Mouse (Mus musculus) kidney, adult 11 months (tissue): Measurements from ENCODE around the gene Lrp10.

Experiments used
- DNase-seq: peaks from one replicate; pipeline ENCODE4 v3.0.0; 2022

Lrp10 gene

DNA sequence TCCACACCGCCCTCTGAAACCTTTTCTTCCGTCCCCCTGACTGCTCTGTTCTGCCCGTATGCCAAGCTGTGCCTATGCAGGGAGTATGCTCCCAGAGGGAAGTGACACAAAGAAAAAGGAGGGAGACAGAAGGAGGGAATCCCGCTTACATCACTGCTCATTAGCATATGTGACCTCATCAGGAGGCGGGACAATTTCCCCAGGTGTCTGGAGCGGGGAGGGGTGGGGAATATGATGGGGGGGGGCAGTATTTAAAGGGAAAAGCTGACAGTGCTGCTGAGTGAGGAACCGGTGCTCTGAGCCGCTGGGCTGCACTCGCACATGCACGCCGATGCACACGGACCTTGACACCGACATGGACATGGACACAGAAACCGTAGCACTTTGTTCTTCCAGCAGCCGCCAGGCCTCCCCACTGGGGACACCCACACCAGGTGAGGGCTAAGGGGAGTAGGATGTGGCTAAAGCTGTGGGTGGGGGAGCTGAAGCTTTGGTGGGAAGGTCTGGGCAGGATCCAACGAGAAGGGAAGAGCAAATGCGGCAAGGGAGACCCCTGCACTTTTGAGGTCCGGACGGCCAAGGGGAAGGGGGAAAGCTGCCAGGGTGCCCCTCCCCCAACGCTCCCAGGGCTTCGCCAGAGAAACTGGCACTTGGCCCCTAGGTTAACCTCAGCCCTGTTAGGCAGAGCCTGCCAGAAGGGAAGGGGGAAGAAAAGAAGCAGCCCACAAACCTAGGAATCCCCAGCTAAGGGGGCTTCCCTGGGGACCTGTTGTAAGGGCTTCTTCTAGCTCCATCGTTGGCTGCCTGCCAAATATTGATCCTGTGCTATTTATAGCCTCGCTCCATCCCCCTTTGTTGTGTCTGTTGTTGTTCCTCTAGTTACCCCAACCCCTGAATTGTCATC lies 12.3 kb downstream of the Lrp10 start, which contains the start of gene Rem2:
Rem2 (plus strand) TSS at position 160 of the 904 bp plus-strand sequence.
- DNase-seq = peak; percentile 36

DNA sequence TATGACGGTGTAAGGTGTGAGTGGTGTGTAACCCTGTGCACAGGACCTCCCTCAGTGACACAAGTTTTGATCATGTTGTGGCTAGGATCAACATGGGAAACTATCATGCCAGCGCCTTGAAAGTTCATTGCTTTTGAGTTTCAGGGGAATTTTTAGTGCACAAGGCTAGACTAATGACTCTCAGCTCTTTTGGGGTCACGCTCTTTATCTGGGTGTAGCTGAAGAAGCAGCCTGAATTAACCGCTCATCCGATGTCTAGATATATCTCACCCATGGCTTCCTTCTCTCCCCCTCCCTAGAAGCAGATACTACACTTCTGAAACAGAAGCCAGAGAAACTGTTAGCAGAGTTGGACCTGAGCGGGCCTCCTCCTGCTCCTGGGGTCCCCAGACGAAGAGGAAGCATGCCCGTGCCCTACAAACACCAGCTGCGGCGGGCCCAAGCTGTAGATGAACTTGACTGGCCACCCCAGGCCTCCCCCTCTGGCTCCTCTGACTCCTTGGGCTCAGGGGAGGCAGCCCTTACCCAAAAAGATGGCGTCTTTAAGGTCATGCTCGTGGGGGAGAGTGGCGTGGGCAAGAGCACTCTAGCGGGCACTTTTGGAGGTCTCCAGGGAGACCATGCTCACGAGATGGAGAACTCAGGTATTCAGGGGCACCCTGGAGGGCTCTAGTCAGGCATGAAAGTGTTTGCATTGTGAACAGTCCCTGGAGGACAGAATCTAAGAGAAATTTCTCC lies 13.4 kb downstream of the Lrp10 start:
- DNase-seq = no peak

DNA sequence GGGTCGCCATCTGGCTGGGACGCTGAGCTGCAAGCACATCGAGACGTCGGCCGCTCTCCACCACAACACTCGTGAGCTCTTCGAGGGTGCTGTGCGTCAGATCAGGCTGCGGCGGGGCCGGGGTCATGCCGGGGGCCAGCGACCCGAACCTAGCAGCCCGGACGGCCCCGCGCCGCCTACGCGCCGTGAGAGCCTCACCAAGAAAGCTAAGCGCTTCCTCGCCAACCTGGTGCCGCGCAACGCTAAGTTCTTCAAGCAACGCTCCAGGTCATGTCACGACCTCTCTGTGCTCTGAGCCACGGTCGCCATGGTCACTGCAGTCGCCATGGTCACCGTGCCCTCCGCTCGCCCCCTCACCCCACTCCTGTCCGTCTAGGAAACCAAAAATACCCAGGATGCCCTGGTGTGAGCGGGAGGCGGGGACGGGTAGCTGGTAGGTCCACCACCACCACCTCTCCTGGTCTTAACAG lies 15.5 kb downstream of the Lrp10 start:
- DNase-seq = peak; percentile 62

DNA sequence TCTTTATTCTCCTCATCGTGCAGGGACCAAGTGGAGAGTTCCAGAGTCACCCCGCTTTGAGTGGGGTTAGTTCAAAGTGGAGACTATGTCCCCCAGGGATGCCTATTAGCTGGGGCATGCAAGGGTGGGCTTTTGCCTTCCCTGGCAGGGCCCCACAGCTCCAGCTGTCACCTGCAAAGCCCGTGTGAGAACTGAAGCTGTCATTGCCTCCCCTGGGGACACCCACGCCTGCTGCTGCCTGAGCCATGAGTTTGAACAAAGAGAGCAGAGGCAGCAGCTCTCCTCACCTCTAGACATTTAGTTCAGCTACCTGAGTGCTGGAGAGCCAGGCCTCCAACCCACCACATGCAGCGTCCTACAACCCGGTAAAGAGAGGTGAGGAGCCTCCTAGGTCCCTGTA lies 16.7 kb downstream of the Lrp10 start:
- DNase-seq = no peak

DNA sequence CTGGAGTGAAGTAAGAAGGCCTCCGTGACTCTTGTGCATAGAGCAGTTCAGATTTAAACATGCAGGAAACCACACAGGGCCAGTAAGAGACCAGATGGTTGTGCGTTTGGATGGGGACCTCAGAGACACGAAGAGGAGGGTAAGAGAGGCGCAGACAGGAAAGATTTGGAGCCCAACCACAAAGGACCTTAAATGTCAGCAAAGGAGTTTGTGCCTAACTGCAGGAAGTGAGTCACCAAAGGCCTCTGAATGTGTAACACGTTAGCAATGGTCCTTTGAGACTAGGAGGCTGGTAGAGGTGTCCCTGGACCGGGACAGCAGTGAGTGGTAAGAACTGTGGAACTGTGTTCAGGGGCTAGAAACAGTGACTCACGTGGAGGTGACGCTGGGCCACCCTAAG lies 17.5 kb downstream of the Lrp10 start:
- no peak for DNase-seq

DNA sequence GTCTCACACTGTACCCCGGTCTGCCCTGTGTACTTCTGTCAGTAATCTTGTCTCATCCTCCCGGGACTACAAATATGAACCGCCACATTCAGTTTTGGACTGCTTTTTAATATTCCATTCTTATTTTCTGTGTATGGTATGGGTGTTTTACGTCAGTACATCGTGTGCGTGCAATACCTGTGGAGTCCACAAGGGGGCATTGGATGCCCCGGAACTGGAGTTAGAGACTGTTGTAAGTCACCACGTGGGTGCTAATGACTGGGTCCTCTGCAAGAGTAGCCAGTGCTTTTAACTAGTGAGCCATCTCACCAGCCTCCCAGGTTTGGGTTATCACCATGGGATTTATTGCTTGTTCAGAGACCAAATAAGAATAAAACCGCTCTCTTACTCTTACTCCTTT lies 18.6 kb downstream of the Lrp10 start:
- no peak for DNase-seq

DNA sequence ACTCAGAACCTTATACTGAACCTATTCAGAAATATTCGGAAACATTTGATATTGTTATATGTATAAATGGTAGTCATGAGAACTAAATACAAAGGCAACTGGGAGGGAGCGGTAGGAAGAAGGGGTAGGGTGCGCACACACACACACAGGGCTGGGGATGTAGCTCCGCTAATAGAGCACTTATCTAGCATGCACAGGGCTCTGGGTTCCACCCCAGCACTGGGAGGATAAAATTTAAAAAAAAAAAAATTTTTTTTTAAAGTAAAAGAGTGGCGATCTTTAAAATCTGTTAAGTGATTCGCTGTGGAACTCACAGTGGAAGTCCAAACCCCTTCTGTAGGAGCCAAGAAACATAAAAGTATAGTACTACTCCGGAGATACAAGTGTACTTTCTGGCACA lies 22.0 kb downstream of the Lrp10 start:
- no peak for DNase-seq

DNA sequence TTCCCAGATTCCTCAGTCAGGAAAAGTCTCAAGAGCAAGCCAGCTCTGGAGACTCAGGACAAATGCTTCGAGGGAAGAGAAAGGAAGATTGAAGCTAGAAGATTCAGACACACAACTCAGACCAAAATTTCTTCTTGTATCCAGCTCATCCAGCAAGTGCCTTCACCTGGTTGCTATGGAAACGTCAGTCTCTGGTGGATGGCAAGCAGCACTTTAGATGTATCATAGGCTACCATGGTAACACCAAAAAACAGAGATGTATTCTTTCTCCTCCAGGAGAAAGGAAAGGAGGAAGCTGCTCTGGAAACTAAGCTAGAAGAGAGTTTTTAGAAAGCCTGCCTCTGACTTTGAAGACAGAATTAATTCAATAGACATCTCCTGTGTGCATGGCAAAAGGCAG lies 23.8 kb downstream of the Lrp10 start:
- no peak for DNase-seq

DNA sequence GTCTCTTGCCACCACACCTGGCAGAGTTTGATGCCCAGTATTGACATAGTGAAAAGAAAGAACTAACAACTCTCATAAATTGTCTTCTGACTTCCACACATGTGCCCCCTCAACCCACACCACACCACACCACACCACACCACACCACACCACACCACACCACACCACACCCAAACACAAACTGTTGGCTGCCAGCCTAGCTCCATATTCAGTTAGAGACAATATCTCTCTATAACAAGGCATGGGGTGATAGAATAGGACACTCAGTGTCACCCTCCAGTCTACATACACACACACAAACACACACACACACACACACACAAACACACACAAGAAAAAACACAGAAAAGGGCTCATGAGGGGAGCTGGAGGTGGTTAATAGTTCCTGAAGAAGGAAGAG lies 24.4 kb downstream of the Lrp10 start:
- no peak for DNase-seq

DNA sequence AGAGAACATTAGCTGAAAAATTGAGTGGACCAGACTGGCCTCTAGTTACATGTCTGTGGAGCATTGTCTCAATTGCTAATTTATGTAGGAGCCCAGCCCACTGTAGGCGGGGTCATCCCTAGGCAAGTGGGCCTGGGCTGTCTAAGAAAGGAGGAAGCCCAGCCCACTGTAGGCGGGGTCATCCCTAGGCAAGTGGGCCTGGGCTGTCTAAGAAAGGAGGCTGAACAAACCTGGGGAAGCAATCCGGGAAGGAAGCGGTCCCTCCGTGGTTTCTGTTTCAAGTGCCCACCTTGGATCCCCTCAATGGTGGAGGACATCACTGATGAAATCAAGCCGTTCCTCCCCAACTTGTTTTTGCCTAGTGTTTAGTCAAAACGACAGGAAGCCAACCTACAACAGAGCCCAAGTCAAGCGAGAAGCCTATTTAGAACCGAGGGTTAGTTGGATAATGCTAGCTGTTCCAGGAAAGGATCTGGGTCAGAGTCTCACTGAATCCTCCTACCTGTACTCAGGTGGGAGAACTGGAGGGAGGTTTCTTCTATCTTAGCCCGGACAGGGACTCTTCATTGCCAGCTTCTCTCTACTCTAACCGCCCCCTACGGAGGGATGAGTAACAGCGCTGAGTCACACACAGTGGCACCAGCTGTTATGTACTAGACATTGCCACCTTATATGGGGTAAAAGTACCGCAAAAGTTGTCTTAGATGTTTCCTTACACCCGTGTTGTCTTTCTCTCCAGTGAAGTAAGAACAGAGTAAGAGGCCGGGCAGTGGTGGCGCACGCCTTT lies 28.6 kb downstream of the Lrp10 start:
- no peak for DNase-seq

DNA sequence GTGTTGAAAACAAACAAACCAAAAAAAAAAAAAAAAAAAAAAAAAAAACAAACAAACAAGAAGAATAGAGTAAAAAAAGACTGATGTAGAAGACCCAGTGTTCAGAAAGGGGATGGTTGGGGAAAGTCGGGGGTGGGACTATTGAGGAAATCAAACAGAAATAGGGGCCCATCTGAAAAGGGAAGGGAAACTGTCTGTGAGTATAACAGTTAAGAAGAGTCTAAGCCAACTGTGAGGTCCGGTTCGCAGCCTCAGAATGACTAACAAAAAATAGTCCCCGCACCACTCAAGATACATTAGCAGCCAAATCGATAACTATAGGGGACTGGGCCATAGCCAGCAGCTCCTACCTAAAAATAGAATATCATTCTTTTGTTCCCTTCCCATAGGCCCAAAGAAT lies 29.3 kb downstream of the Lrp10 start:
- DNase-seq = no peak

DNA sequence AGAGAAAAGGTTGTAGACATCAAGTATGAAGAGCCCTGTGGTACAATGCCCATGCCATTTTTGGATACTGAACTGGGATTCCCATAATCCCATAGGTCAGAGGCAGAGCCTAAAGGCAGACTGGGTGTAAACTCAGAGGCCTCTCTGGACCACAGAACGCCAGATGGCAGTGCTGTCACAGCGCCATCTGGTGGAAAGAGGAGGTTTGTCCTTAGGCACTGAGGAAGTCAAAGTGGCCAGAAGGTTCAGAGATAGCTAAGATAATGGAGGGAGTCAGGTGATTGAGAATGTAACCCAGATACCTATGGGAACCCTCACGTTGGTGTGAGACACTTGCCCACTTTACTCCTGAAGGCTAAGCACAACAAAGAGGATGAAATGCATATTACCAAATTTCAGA lies 30.3 kb downstream of the Lrp10 start:
- peak; percentile 45 for DNase-seq

DNA sequence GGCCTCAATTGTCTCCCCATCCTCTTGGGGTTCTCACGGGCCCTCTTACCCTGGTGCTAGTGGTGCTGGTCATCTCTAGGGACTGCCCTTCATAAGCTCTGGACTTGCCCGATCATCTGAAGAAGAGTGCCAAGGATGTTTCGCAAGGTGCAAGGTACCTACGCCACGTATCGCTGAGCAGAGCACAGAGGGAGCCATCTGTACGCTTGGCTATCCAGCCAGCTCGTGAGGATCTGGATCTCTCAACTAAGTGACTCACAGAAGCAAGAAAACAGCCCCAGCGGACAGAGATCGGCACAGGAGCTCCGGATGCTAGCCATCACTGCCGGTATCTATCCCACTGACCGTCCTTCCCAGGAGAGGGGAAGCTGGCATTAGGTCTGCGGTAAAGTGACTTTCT lies 32.8 kb downstream of the Lrp10 start:
- peak; percentile 61 for DNase-seq

DNA sequence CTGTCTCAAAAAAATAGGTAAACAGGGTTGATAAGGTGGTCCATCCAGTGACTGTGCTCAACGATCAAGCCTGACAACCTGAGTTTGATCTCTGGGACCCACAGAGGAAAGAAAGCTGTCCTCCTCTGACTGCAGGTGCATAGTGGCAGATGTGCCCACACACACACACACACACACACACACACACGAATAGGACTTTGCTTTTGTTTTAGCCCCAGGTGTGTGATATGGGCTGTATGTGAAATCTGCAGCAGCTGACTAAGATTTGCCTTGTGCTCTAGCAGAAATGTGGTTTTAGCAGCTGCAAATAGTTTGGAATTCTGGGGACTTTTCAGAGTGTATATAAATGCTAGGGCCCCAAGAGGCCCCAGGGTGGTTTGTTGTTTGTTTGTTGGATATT lies 35.4 kb downstream of the Lrp10 start:
- no peak for DNase-seq

DNA sequence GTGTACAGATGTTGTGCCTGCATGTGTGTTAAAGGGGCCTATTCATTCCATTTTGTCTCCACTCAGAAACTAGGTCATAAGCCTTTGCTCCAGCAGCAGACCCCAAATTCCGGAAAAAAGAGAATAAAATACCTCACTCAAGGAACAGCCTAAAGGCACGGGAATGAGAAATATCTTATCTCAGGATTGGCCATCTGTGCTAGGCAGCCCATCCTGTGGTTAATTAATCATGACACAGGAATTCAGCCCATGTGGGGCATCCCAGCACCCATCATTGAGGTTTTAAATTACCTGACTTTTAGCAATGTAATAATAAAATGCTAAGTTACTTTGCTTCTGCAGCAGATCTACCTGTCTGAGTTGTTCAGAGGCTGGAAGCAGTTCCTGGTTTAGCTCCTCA lies 37.4 kb downstream of the Lrp10 start:
- no peak for DNase-seq

DNA sequence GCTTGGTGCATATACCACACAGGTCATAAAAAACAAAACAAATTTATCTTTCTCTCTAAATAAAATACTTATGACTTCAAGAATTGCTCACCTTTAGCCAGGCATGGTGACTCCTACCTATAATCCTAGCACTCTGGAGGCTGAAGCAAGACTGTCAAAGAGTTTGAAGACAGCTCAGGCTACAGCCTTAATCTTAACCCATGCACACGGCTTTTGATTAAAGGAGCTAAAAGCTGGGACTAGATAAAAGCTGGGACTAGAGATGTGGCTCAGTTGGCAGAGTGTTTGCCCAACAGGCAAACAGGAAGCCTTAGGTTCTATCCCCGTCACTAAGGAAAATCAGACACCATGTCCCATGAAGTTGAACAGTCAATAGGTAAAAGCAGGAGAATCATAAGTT lies 39.2 kb downstream of the Lrp10 start:
- no peak for DNase-seq

DNA sequence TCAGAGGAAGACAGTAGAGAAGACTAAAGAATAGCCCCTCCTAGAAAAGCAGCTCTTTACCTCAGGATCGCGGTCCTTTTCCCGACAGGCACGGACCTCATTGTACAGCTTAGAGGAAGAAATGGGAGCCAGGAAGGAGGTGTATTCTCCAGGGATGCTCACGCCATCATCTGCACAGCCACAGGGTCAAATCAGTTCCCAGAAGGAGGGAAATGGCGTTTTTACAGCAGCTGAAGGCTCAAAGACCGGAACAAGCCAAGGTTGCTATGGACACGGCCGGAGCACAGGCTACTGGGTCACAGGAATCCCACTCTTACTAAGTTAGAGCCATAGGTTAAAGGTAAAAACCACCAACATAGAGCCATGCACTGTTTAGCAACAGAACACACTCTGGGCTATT lies 45.8 kb downstream of the Lrp10 start:
- no peak for DNase-seq

DNA sequence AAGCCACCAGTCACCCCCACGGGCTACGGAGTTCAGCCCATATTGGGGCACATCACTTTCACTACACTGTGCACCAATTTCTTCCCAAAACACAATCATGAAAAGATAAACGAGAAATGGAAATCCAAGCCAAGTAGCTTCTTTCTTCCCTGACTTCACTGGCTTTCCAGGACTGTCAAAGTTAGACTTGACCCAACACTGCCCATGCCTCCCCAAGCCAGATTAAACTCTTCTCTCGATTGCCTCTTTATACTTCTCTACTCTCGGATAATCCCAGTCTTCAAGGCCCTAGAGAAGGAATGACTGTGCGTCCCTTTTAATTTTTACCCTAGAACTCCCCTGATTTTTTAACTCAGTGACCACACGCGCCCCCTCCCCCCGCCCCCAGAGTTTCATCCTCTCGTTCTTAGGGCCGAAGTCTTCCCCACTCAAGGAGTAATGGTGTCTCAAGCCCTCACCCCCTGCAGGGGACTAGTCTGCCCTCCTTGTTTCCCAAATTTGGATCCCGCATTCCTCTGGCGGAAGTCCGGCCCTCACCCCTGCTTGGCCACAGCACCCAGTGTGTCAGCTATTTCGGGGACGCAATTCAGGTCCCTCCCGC lies 52.9 kb downstream of the Lrp10 start:
- no peak for DNase-seq
